Mouse (Mus musculus) erythroblast, embryonic 14.5 days (primary cell): ENCODE data around the gene Mark4.

Experiments used
- GATA1 ChIP-seq: IDR thresholded peaks from 2 replicates; pipeline ENCODE4 v1.6.1; 2012; ENCODE audit warnings: low read length, inconsistent platforms, mixed read lengths
- TAL1 ChIP-seq: IDR thresholded peaks from 3 replicates; pipeline ENCODE4 v1.6.1; 2012; ENCODE audit warnings: low read length, inconsistent platforms, mixed read lengths

DNA sequence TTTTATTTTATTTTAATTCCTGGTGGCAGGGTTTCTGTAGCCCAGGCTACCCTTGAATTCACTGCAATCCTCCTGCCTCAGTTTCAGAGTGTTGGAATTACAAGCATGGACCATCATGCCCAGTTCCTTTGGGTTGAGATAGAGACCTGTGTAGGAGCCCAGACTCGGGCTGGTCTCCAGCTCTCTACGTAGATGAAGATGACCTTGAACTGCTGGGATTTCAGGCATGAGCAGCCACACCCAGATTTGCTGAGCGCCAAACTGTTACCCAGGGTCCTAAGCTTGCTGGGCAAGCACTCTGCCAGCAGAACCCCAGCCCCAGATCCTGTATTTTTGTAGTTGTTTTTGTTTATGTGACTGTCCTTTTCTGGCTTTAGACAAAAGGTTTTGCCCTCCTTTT is 45.1 kb downstream of the Mark4 start:
- TF ChIP-seq TAL1, result no peak
- TF ChIP-seq GATA1, result no peak
